Mouse (Mus musculus) liver, postnatal 0 days (tissue): ENCODE measurements around the gene Cbln3. TPM values are rescaled to one million over a fixed set of nuclear protein-coding genes. Genes with fewer than 3 reads are reported as not detected.

Experiments
- ATAC-seq: fragments of 200-750 bp; cut with Nextera tagmentation; 2 replicates; pipeline ENCODE4 v1.8.0; 2017; ENCODE audit warnings: mild to moderate bottlenecking, moderate library complexity
- DNase-seq: peaks from one replicate; pipeline ENCODE4 v3.0.0-alpha.2; 2016
- H3K27ac ChIP-seq: fragments of 300-500 bp; sonication (generic); 2 replicates; pipeline ENCODE4 v1.5.1; 2014; ENCODE audit warnings: antibody characterized with exemption, moderate library complexity, mild to moderate bottlenecking, low read depth
- H3K27me3 ChIP-seq: fragments of 300-500 bp; sonication (generic); 2 replicates; pipeline ENCODE4 v1.6.1; 2014; ENCODE audit warnings: low read length, control low read depth, mixed read lengths; ENCODE audit not compliant: insufficient read depth
- H3K36me3 ChIP-seq: fragments of 300-500 bp; sonication (generic); replicated peaks from 2 replicates; pipeline ENCODE4 v1.6.1; 2014; ENCODE audit warnings: mild to moderate bottlenecking, control low read depth, low read length, moderate library complexity, mixed read lengths; ENCODE audit not compliant: insufficient read depth
- H3K4me1 ChIP-seq: fragments of 300-500 bp; sonication (generic); 2 replicates; pipeline ENCODE4 v1.6.1; 2014; ENCODE audit warnings: antibody characterized with exemption, mild to moderate bottlenecking, control low read depth; ENCODE audit not compliant: insufficient read depth
- H3K4me2 ChIP-seq: fragments of 300-500 bp; sonication (generic); 2 replicates; pipeline ENCODE4 v1.6.1; 2014; ENCODE audit warnings: low read depth, mild to moderate bottlenecking, low read length, moderate library complexity, mixed read lengths
- H3K4me3 ChIP-seq: fragments of 300-500 bp; sonication (generic); 2 replicates; pipeline ENCODE4 v1.5.1; 2014; ENCODE audit warnings: low read depth, low read length
- H3K9ac ChIP-seq: fragments of 300-500 bp; sonication (generic); replicated peaks from 2 replicates; pipeline ENCODE4 v1.6.1; 2014; ENCODE audit warnings: mild to moderate bottlenecking, moderate library complexity
- H3K9me3 ChIP-seq: fragments of 300-500 bp; sonication (generic); 2 replicates; pipeline ENCODE4 v1.6.1; 2016; ENCODE audit warnings: mild to moderate bottlenecking, control low read depth, low read length, mixed read lengths
- CTCF ChIP-seq: sonication (generic); IDR thresholded peaks from 2 replicates; pipeline ENCODE4 v1.5.1; 2016; ENCODE audit warnings: antibody characterized with exemption, low read depth
- EP300 ChIP-seq: IDR thresholded peaks from 2 replicates; pipeline ENCODE4 v1.6.1; 2016; ENCODE audit warnings: antibody characterized with exemption, low read depth, mild to moderate bottlenecking
- WGBS: fragments of 180-500 bp; shearing (Covaris S2); extraction: QIAGEN DNeasy Blood & Tissue Kit; methylation state at CpG from one replicate; pipeline ENCODE4 v1.1.7; 2014; ENCODE audit not compliant: insufficient replicate concordance; 5-methylcytosine and 5-hydroxymethylcytosine counted together
- polyA plus RNA-seq: library from polyadenylated mRNA; unstranded; fragments of >200 nt; fragmentation: Nextera tagmentation; extraction: Ambion mirVana; gene quantifications from 2 replicates; pipeline ENCODE4 v1.2.1, GENCODE M21; 2015

The Cbln3 gene
- polyA plus RNA-seq, 1 experiment from 2014 or later = 0.29 TPM

GRCm38 (mm10) chr14:55842794-55843193, 41.4 kb downstream of the Cbln3 start:
- Histone ChIP-seq H3K36me3 (no peaks in the 10 kb centered on the region), H3K4me2 (no peak overlapping the region), H3K4me1 (0 out of 2 replicates have a peak, but pooled peaks cover 2% of the 10 kb centered on the region), H3K9me3 (no peaks in the 10 kb centered on the region), H3K27me3 (no peaks in the 10 kb centered on the region), H3K4me3 (no peak overlapping the region), H3K27ac (no peak overlapping the region), H3K9ac (no peak overlapping the region)
- no peak for TF ChIP-seq EP300
- TF ChIP-seq CTCF = peak; percentile 43
- ATAC-seq (no peak), DNase-seq (no peak)
- 72% methylated on average over 4 of the region's 4 CpGs for WGBS

- Histone ChIP-seq H3K27me3 (no peaks in the 10 kb centered on the region), H3K27ac (no peak overlapping the region), H3K9ac (no peak overlapping the region), H3K36me3 (no peaks in the 10 kb centered on the region), H3K4me3 (no peak overlapping the region), H3K4me1 (no peaks in the 10 kb centered on the region), H3K4me2 (no peak overlapping the region), H3K9me3 (no peaks in the 10 kb centered on the region)
- 58% methylated on average over 4 of the region's 4 CpGs for WGBS
- TF ChIP-seq EP300 (no peak), CTCF (no peak)
- no peak for ATAC-seq
- no peak for DNase-seq
These were observed 43.3 kb downstream of the Cbln3 start for GRCm38 (mm10) chr14:55840853-55841366.

- Histone ChIP-seq H3K9me3 (no peaks in the 10 kb centered on the region), H3K4me2 (no peak overlapping the region), H3K36me3 (no peaks in the 10 kb centered on the region), H3K27me3 (no peaks in the 10 kb centered on the region), H3K4me1 (no peaks in the 10 kb centered on the region), H3K4me3 (no peak overlapping the region), H3K9ac (no peak overlapping the region), H3K27ac (no peak overlapping the region)
- WGBS = 49% methylated on average over 4 of the region's 4 CpGs
- DNase-seq (no peak), ATAC-seq (peak; percentile 40; the same call in 1 of the 2 replicates)
- TF ChIP-seq EP300 (no peak), CTCF (peak; percentile 45)
These were observed 45.5 kb downstream of the Cbln3 start for GRCm38 (mm10) chr14:55838740-55839139.

GRCm38 (mm10) chr14:55838312-55838711, 45.9 kb downstream of the Cbln3 start:
- Histone ChIP-seq H3K36me3 (no peaks in the 10 kb centered on the region), H3K27ac (no peak overlapping the region), H3K27me3 (no peaks in the 10 kb centered on the region), H3K4me2 (no peak overlapping the region), H3K9me3 (no peaks in the 10 kb centered on the region), H3K4me1 (no peaks in the 10 kb centered on the region), H3K4me3 (no peak overlapping the region), H3K9ac (no peak overlapping the region)
- ATAC-seq = peak; percentile 91
- DNase-seq = no peak
- 66% methylated on average over 5 of the region's 5 CpGs for WGBS
- TF ChIP-seq EP300 (no peak), CTCF (no peak)

- Histone ChIP-seq H3K27me3 (no peaks in the 10 kb centered on the region), H3K4me1 (no peaks in the 10 kb centered on the region), H3K36me3 (no peaks in the 10 kb centered on the region), H3K9me3 (no peaks in the 10 kb centered on the region), H3K4me2 (no peak overlapping the region), H3K27ac (no peak overlapping the region), H3K4me3 (no peak overlapping the region), H3K9ac (no peak overlapping the region)
- TF ChIP-seq CTCF = no peak
- TF ChIP-seq EP300 = no peak
- DNase-seq = no peak
- no peak for ATAC-seq
- 69% methylated on average over 5 of the region's 5 CpGs for WGBS
These were observed 49.2 kb downstream of the Cbln3 start for GRCm38 (mm10) chr14:55834808-55835533.

GRCm38 (mm10) chr14:55833126-55833525, 51.1 kb downstream of the Cbln3 start:
- Histone ChIP-seq H3K4me2 (no peak overlapping the region), H3K27ac (no peak overlapping the region), H3K4me3 (no peak overlapping the region), H3K36me3 (no peaks in the 10 kb centered on the region), H3K27me3 (0 out of 2 replicates have a peak, but pooled peaks cover 5% of the 10 kb centered on the region), H3K9me3 (no peaks in the 10 kb centered on the region), H3K4me1 (no peaks in the 10 kb centered on the region), H3K9ac (no peak overlapping the region)
- no peak for ATAC-seq
- DNase-seq = no peak
- TF ChIP-seq CTCF (no peak), EP300 (no peak)
- WGBS = 81% methylated on average over 4 of the region's 4 CpGs
